Mouse (Mus musculus): Measurements from ENCODE around the gene Mcoln2. TPM values are rescaled to one million over a fixed set of nuclear protein-coding genes. Genes with fewer than 3 reads are reported as not detected.

Mcoln2 gene
- polyA plus RNA-seq, 1 experiment from 2014 or later: 0.27 TPM

GRCm38 (mm10) chr3:146121310-146122124, 28.1 kb upstream of the Mcoln2 start:
- Histone ChIP-seq H3K4me2 (peak overlapping the region; percentile 45), H3K27me3 (peaks cover 20% of the 10 kb centered on the region), H3K4me3 (no peak overlapping the region), H3K9ac (no peak overlapping the region), H3K4me1 (replicated peaks) (peaks cover 6% of the 10 kb centered on the region), H3K36me3 (no peaks in the 10 kb centered on the region), H3K27ac (replicated peaks) (no peak overlapping the region), H3K9me3 (no peaks in the 10 kb centered on the region)
- WGBS: 10% methylated on average over 25 of the region's 25 CpGs
- ATAC-seq (ENCODE audit: low FRiP score, low read depth): no peak

- Histone ChIP-seq H3K4me2 (peak overlapping the region; percentile 45; the same call in 1 of the 2 replicates), H3K9me3 (no peaks in the 10 kb centered on the region)
Observed at GRCm38 (mm10) chr3:146122125-146122420, 27.6 kb upstream of the Mcoln2 start.

GRCm38 (mm10) chr3:146122807-146123463, 26.7 kb upstream of the Mcoln2 start:
- ATAC-seq (ENCODE audit: low FRiP score, low read depth): no peak
- Histone ChIP-seq H3K4me2 (no peak overlapping the region), H3K4me3 (no peak overlapping the region), H3K36me3 (no peaks in the 10 kb centered on the region), H3K4me1 (replicated peaks) (peaks cover 6% of the 10 kb centered on the region), H3K9ac (no peak overlapping the region), H3K27ac (replicated peaks) (no peak overlapping the region), H3K27me3 (peaks cover 6% of the 10 kb centered on the region), H3K9me3 (no peaks in the 10 kb centered on the region)
- 81% methylated on average over 8 of the region's 8 CpGs for WGBS

More at GRCm38 (mm10) chr3:146122125-146122420, 27.6 kb upstream of the Mcoln2 start:
- no peak for ATAC-seq (ENCODE audit: low FRiP score, low read depth)
- H3K27ac ChIP-seq (replicated peaks): no peak overlapping the region
- H3K4me3 ChIP-seq: no peak overlapping the region
- no peaks in the 10 kb centered on the region for H3K36me3 ChIP-seq
- H3K27me3 ChIP-seq: peaks cover 15% of the 10 kb centered on the region
- 57% methylated on average over 3 of the region's 3 CpGs for WGBS
- peaks cover 6% of the 10 kb centered on the region for H3K4me1 ChIP-seq (replicated peaks)
- H3K9ac ChIP-seq: no peak overlapping the region

GRCm38 (mm10) chr3:146123464-146123825, 26.2 kb upstream of the Mcoln2 start:
- WGBS: 65% methylated on average over 9 of the region's 9 CpGs
- H3K27me3 ChIP-seq: peaks cover 1% of the 10 kb centered on the region; the same call in 1 of the 2 replicates

GRCm38 (mm10) chr3:146127205-146127604, 22.4 kb upstream of the Mcoln2 start:
- H3K4me2 ChIP-seq: no peak overlapping the region
- no peaks in the 10 kb centered on the region; the same call in 1 of the 2 replicates for H3K4me1 ChIP-seq (replicated peaks)
- H3K36me3 ChIP-seq: no peaks in the 10 kb centered on the region
- H3K4me3 ChIP-seq: no peak overlapping the region
- no peaks in the 10 kb centered on the region for H3K27me3 ChIP-seq
- no peak overlapping the region for H3K9ac ChIP-seq
- no peak overlapping the region for H3K27ac ChIP-seq (replicated peaks)
- H3K9me3 ChIP-seq: no peaks in the 10 kb centered on the region
- 79% methylated on average over 6 of the region's 6 CpGs for WGBS
- ATAC-seq (ENCODE audit: low FRiP score, low read depth): no peak

More at GRCm38 (mm10) chr3:146123464-146123825, 26.2 kb upstream of the Mcoln2 start:
- Histone ChIP-seq H3K9me3 (no peaks in the 10 kb centered on the region), H3K4me2 (no peak overlapping the region), H3K9ac (no peak overlapping the region), H3K4me1 (replicated peaks) (peaks cover 6% of the 10 kb centered on the region), H3K27ac (replicated peaks) (no peak overlapping the region), H3K36me3 (no peaks in the 10 kb centered on the region), H3K4me3 (no peak overlapping the region)
- no peak for ATAC-seq (ENCODE audit: low FRiP score, low read depth)

GRCm38 (mm10) chr3:146134834-146135233, 14.8 kb upstream of the Mcoln2 start:
- Histone ChIP-seq H3K4me2 (no peak overlapping the region), H3K4me1 (replicated peaks) (no peaks in the 10 kb centered on the region), H3K4me3 (no peak overlapping the region), H3K9ac (no peak overlapping the region), H3K27ac (replicated peaks) (no peak overlapping the region), H3K9me3 (no peaks in the 10 kb centered on the region), H3K36me3 (no peaks in the 10 kb centered on the region), H3K27me3 (no peaks in the 10 kb centered on the region)
- 85% methylated on average over 9 of the region's 9 CpGs for WGBS
- no peak for ATAC-seq (ENCODE audit: low FRiP score, low read depth)

GRCm38 (mm10) chr3:146135417-146135816, 14.2 kb upstream of the Mcoln2 start:
- Histone ChIP-seq H3K9ac (no peak overlapping the region), H3K9me3 (no peaks in the 10 kb centered on the region)
- 93% methylated on average over 2 of the region's 2 CpGs for WGBS

GRCm38 (mm10) chr3:146136422-146136821, 13.2 kb upstream of the Mcoln2 start:
- H3K27me3 ChIP-seq: no peaks in the 10 kb centered on the region
- H3K4me1 ChIP-seq (replicated peaks): no peaks in the 10 kb centered on the region
- no peak for ATAC-seq (ENCODE audit: low FRiP score, low read depth)
- no peak overlapping the region for H3K27ac ChIP-seq (replicated peaks)
- H3K9me3 ChIP-seq: no peaks in the 10 kb centered on the region
- no peak overlapping the region for H3K9ac ChIP-seq
- no peak overlapping the region for H3K4me3 ChIP-seq
- no peaks in the 10 kb centered on the region for H3K36me3 ChIP-seq
- H3K4me2 ChIP-seq: no peak overlapping the region
- 39% methylated on average over 10 of the region's 10 CpGs for WGBS

More at GRCm38 (mm10) chr3:146135417-146135816, 14.2 kb upstream of the Mcoln2 start:
- H3K27ac ChIP-seq (replicated peaks): no peak overlapping the region
- ATAC-seq (ENCODE audit: low FRiP score, low read depth): no peak
- H3K4me1 ChIP-seq (replicated peaks): no peaks in the 10 kb centered on the region
- no peak overlapping the region for H3K4me3 ChIP-seq
- H3K4me2 ChIP-seq: no peak overlapping the region
- no peaks in the 10 kb centered on the region for H3K27me3 ChIP-seq
- no peaks in the 10 kb centered on the region for H3K36me3 ChIP-seq

GRCm38 (mm10) chr3:146140276-146140675, 9.4 kb upstream of the Mcoln2 start:
- ATAC-seq (ENCODE audit: low FRiP score, low read depth): no peak
- H3K27me3 ChIP-seq: no peaks in the 10 kb centered on the region
- no peak overlapping the region for H3K27ac ChIP-seq (replicated peaks)
- H3K4me3 ChIP-seq: no peak overlapping the region
- no peaks in the 10 kb centered on the region for H3K9me3 ChIP-seq
- H3K36me3 ChIP-seq: no peaks in the 10 kb centered on the region
- no peak overlapping the region for H3K4me2 ChIP-seq
- WGBS: 93% methylated on average over 7 of the region's 7 CpGs
- H3K9ac ChIP-seq: no peak overlapping the region
- no peaks in the 10 kb centered on the region for H3K4me1 ChIP-seq (replicated peaks)

GRCm38 (mm10) chr3:146142523-146142922, 7.1 kb upstream of the Mcoln2 start:
- H3K4me2 ChIP-seq: no peak overlapping the region
- no peak overlapping the region for H3K9ac ChIP-seq
- H3K4me1 ChIP-seq (replicated peaks): no peaks in the 10 kb centered on the region
- no peaks in the 10 kb centered on the region for H3K9me3 ChIP-seq
- no peak overlapping the region for H3K4me3 ChIP-seq
- no peak for ATAC-seq (ENCODE audit: low FRiP score, low read depth)
- H3K27me3 ChIP-seq: no peaks in the 10 kb centered on the region
- 78% methylated on average over 7 of the region's 7 CpGs for whole genome bisulfite sequencing
- no peaks in the 10 kb centered on the region for H3K36me3 ChIP-seq
- no peak overlapping the region for H3K27ac ChIP-seq (replicated peaks)

GRCm38 (mm10) chr3:146145501-146145900, 4.1 kb upstream of the Mcoln2 start:
- Histone ChIP-seq H3K27ac (replicated peaks) (no peak overlapping the region), H3K4me3 (no peak overlapping the region), H3K36me3 (no peaks in the 10 kb centered on the region), H3K9ac (no peak overlapping the region), H3K9me3 (no peaks in the 10 kb centered on the region), H3K4me1 (replicated peaks) (peaks cover 9% of the 10 kb centered on the region), H3K4me2 (no peak overlapping the region), H3K27me3 (peaks cover 10% of the 10 kb centered on the region)
- ATAC-seq (ENCODE audit: low FRiP score, low read depth): no peak
- 59% methylated on average over 5 of the region's 5 CpGs for WGBS

GRCm38 (mm10) chr3:146146131-146146530, 3.5 kb upstream of the Mcoln2 start:
- H3K36me3 ChIP-seq: no peaks in the 10 kb centered on the region
- no peak overlapping the region for H3K4me2 ChIP-seq
- peaks cover 13% of the 10 kb centered on the region for H3K27me3 ChIP-seq
- H3K9me3 ChIP-seq: no peaks in the 10 kb centered on the region
- WGBS: 70% methylated on average over 5 of the region's 5 CpGs
- H3K4me1 ChIP-seq (replicated peaks): peaks cover 10% of the 10 kb centered on the region
- ATAC-seq (ENCODE audit: low FRiP score, low read depth): no peak
- H3K4me3 ChIP-seq: no peak overlapping the region
- no peak overlapping the region for H3K27ac ChIP-seq (replicated peaks)
- no peak overlapping the region for H3K9ac ChIP-seq

Measured in hindbrain, embryonic 15.5 days (tissue).